Mouse (Mus musculus) cerebellum, adult 9-10 months (tissue): Measurements from ENCODE around the gene Ccdc9b.

Experiments used
- DNase-seq: peaks from one replicate; pipeline ENCODE4 v3.0.0; 2022

Ccdc9b gene

DNA sequence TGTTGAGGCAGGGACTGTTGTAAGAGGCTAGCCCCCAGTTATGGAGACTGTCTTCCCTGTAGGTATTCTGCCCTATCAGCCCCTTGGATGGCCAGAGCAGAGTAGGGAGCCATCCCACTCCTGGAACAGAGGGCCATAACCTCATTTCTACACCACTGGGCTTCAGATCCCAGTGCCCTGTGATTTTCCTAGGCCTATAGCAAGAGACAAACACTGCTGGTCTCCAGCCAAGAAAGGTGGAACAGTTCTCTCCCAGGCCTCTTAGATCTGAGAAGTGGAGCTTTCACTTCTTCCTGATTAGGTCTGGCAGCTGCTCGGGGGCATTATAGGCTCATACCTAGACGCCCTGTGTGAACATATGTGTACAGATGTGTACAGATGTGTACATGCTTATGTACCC is 13.8 kb upstream of the Ccdc9b start:
- peak; percentile 68 for DNase-seq

DNA sequence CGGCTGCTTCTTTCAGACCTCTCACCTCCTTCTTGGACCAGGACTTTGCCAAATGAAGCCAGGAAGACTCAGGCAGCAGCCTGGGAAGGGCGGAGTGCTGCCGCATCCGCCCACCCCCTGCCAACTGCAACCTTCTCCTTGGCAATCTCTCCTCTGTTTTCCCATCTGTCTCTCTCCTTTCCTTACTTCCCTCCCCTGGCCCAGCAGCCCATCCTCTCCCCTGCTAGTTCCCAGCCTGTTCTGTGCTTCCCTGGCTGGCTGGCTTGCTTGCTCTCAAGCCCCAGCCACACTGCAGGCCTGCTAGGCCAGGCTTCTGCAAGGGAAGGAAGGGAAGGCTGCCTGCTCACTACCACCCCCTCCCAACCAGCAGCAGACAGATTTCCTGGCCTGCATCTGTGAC is 13.4 kb upstream of the Ccdc9b start:
- peak; percentile 86 for DNase-seq

DNA sequence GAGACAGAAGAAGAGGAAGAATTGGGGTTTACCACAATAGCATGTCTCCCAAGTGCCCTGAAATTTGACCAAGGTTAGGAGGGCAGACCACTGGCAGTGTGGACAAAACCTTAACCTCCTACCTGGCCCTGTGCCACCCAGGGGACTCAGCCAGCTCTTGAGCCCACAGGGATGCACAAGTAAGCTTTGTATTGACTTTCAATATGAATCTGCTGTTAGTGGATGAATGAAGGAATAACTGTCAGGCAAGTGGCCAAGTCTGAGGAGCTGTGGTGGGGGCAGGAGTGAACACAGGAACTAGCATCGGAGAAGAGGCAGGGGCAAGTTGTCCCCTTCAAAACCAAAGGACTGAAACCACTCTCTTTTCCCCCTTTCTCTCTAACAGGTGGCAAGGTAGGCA is 12.9 kb upstream of the Ccdc9b start:
- peak; percentile 75 for DNase-seq

DNA sequence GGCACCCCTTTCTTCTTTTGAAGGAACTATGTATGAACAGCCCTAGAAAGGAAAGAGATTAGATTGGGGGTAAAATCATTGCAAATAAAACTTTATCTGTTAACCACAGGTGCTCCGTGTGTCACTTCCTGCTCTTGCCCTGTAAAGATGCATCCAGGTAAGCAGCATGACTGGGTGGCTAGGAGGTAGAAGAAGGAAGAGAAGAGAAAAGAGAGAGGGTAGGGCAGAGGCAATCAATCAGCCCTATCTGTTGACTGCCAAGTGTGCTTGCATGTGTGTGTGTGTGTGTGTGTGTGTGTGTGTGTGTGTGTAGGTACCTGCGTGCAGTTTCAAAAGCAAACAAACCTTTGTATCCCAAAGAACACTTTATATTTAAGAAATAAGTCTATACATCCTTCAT is 12.1 kb upstream of the Ccdc9b start:
- DNase-seq: no peak

DNA sequence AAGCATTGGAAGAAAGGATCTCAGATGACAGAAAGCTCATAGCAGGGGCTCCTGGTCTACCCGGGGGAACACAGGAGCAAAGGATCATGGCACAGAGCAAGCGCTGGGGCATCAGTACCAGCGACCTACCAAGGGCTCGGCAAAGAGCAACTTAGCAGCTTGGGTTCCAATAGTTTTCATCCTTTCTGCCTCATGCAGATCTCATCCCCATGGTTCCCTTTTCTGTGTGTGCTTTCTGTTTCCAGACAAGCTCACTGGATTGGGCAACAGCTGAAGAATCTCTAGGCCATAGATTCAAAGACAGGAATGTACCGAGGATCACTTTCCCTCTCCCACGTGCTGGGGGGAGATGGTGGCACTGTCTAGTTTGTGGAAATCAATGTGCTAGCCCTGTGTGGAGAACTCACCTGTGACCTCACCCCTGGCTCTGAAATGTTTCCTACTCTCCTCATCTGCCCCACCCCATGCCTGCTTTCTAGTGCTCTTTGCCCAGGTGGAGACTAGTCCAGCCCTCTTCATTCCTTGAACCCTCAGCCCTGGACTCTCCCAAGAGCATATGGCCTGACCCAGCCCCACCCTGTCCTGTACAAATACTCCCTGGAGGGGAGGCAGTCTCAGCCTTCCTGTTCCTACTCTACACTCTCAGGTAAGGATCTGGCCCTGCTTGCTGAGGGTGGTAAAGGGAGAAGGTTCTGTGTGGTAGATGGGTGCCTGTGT is 9.9 kb upstream of the Ccdc9b start, which contains the start of gene Phgr1:
TSS of gene Phgr1 (plus strand) at position 612 of the 717 bp plus-strand sequence.
- no peak for DNase-seq

DNA sequence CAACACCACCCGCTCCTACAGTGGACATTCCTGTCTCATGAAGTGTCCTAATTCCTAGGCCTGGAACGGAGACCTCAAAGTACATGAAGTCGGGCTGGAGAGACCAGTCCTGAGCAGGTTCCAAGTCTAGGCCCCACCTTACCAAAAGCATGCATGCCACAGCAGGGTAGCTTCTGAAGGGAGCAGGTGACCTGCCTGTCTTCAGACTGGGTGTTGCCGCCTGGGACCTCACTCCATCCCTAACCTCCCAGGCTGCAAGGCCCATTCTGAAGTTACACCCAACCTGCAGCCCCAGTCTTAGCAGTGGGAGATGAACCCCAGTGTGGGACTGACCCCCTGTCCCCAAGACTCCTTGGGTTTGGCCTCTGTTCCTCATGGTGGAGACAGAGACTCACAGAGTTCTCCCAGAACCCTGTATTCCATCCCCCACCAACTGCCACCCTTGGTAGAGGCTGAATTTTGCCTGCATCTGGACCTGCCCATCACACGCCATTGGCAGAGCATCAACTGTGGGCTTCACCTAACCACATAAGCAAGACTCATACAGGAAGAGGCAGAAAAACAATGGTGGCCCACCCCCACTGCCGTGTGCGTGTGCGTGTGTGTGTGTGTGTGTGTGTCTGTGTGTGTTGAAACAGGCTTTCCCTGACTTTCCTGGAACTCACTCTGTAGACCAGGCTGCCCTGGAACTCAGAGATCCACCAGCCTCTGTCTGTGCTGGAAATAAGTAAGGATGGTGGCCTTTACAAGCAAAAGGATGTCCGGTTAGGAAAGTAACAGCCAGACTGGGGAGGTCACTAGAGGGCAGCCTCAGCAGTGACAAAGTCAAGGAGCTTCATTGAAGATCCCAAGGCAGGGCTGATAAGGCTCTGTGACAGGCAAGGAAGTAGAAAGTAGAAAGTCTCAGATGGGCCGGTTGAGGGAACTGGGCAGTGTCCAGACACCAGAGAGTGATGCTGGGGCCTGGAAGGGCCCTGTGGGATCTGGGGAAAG is 3.9 kb upstream of the Ccdc9b start:
- DNase-seq: no peak

DNA sequence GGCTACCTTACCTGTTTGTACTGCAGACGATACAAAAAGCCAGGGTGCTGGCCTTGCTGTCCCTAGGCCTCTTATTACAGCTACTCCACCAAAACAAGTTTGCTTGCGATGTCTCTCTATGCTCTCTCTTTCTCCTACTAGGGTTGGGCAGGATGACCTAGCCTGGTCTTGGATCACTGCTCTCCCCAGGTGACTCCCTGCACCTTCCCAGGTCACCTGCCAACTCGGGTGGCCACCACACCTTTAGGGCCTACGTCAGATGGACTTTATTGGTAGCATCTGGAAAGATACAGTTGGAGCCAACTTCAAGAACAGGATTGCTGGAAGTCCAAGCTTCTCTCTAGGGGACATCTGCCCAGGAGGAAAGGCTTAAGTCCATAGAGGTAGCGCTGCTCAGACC is 2.4 kb upstream of the Ccdc9b start:
- DNase-seq: no peak

DNA sequence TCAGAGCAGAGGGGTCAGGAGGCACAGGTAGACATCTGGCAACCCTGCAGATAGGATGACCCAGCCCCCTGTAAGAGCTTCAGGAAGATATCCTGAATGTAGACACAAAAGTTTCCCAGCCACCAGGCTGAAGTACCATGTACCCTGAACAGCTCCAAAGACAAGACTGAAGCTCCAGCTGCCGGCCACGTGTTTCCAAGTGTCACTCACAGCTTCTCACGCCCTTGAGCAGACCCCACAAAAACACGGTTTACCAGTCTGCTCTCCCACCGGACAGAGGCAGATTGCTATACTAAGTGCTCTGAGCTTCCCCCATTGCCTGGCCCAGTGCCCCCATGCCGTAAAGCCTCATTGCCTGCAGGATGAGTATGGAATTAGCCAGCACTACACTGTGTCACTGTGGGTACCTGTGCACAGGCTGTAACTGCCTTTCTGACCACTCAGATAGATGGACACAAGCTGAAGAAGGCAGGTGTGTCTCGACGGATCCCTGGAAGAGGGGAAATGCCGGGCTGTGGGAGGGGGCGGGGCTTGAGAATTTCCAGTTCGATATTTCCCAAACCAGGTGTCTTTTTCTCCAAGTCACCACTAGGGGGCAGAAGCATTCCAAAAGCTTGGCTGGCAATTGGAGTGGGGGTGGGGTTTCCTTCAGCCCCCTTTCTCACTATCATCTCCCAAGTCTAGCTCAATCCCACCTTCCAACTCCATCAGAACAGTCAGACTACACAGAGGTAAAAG is 1.8 kb upstream of the Ccdc9b start:
- DNase-seq: peak; percentile 83

DNA sequence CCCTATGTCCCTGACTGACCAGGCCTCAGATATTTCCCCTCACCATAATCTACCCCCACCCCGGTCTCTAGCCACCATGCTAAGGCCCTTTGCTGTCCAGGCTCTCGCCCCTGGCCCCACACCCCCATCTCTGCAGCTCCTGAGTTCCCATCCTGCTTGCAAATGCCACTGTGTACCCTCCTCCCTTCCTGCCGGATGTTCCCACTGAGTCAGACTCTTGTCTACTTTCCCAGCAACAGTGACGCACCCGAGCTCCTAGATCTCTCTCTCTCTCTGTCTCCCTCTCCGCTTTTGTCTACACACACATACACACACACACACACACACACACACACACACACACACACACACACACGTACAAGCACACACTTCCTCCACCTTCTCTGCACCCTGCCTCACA is 1.0 kb upstream of the Ccdc9b start:
- no peak for DNase-seq

DNA sequence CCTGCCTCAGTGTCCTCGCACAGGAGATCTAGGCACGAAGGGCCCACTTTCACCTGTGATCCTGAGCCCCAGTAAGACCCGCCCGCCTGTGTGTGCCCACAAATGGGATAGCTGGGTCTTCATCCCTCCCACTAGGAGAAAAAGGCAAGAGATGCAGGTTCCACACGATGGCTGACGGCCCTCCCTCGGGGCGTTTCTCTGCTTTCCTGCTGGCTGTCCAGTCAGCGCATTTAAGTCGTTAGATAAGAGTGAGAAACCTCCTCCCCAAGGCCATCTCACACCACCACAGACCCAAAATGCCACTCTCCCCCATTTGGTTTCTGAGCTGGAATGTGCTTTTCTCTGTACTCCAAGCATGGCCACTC is 305 bp upstream of the Ccdc9b start:
- DNase-seq: no peak

DNA sequence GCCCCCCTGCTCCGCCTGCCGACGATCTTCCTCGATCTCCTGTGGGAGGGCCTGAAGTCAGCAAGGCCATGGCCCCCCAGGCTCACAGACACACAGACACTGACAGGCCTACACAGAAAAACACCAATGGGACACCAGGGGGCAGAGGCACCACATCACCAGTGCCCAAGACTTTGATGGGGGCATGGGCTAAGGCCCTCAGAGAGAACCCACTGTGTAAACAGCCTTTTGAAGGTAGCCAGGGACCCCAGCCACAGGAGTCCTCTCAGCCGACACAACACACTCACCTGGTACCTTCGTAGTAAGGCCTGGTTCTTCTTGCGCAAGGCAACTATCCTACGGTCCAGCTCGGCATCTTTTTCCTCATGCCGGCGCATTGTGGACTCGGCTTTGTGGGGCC is 1.1 kb downstream of the Ccdc9b start:
- no peak for DNase-seq

DNA sequence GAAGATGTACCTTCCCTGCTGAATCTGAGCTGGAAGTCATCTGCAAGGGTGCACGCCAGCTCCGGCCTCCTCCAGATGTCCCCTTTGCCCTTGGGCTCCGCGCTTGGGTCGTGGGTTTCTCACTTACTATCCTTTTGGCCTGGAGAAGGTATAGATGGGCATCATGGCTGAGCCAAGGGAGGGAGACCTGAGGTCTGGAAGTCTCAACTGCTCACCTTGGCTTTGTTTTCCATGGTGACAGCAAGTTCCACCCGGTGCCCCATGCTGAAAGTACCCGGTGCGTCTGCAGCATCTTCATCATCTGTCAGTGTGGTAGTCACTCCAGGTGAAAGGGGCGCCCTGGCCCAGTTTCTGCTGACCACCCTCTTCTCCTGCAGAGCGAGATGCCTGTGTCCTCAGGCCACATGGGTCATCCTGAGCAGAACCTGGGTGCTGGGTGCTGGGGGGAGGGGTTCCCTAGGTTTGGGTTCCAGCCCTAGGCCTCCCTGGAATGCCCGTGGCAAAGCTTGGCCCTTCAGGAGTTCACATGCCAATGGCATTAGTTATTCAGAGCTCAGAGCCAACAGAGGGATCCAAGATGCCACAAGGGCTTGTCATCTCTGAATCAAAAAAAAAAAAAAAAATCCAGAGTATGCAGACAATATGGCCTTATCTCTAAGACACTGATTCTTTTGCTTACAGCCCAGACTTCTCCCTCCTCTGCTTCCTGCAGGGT is 2.0 kb downstream of the Ccdc9b start:
- DNase-seq: no peak

DNA sequence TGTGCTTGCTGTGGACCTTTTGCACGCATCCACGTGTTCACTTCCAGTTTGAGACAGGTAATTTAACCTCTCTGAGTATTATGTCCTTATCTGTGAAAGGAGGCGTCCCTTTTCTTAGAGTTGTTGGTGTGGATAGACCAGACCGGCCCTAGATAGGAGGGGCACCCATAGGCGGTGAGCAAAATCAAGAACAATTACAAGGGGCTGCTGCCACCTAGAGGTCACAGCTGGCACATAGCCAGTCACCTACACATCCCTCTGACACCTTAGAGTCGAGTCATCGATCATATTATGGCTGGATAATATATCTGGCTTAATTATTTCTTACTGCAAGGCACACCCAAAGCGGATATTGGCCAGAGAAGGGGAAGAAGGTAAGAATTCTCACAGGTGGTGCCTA is 2.6 kb downstream of the Ccdc9b start:
- DNase-seq: no peak

DNA sequence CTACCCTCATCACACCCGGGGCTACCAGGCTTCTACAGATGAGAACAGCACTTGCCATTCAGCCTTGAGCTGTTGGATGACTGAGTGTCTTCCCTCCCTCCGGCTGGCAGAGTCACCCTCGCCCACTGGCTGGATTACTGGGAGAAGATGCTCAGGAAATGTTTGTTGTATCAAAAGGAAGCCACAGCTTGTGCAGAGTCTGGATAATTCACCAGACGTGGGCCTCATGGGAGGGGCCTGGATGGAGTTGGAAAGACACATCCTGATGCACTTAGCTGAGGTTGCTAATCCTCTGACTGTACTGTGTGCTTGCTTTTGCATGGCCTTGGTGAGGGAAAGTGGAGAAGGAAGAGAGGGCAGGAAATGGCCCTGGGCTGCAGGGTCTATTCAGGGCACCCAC is 6.4 kb downstream of the Ccdc9b start:
- DNase-seq: peak; percentile 8

DNA sequence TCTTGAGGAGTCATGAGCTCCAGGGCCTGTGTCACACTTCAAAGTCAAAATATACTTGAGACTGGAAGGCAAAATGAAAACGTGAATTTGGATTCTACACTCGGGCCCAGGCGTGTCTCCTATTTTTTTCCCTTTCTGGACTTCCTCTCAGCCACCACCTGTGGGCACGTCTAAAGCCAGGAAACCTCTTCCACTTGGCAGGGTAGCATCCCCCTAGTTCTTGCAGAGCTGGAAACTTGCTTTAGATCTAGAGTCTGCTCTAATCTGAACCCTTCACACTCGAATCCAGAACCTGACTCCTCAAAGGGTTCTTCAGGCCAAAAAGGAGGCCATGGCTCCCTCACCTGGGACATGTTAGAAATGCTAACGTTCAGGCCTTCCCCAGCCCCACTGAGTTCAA is 7.1 kb downstream of the Ccdc9b start:
- peak; percentile 18 for DNase-seq

DNA sequence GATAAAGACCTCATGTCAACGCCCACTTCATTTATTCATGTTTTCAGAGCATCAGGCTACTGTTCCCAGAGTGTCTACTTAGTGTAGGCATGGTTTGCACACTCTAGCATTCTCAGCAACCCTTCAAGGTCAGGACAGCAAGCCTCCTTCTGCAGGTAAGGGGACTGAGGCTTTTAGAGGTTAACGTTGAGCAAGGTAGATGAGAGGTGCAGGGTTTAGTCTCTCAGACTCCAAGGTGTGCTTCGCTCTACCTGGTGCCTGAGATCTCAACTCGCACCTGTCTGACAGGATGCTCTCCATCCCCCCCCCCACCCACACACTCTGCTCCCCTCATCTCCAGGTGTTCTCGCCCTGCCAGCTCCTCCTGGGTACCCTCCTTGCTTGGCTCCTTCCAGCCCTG is 8.3 kb downstream of the Ccdc9b start:
- peak; percentile 7 for DNase-seq

DNA sequence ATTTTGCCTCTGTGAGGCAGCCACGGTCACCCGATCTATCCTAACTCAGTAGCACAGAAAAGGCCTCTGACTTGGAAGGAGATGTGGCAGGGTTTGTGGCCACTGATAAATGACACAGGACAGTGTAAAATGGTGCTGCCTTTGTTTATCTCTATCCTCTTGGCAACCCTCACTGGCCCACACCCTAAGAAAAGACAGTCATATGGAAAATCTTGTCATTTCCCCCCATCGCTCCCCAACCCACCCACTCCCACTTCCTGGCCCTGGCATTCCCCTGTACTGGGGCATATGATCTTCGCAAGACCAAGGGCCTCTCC is 9.7 kb downstream of the Ccdc9b start:
- DNase-seq: no peak

DNA sequence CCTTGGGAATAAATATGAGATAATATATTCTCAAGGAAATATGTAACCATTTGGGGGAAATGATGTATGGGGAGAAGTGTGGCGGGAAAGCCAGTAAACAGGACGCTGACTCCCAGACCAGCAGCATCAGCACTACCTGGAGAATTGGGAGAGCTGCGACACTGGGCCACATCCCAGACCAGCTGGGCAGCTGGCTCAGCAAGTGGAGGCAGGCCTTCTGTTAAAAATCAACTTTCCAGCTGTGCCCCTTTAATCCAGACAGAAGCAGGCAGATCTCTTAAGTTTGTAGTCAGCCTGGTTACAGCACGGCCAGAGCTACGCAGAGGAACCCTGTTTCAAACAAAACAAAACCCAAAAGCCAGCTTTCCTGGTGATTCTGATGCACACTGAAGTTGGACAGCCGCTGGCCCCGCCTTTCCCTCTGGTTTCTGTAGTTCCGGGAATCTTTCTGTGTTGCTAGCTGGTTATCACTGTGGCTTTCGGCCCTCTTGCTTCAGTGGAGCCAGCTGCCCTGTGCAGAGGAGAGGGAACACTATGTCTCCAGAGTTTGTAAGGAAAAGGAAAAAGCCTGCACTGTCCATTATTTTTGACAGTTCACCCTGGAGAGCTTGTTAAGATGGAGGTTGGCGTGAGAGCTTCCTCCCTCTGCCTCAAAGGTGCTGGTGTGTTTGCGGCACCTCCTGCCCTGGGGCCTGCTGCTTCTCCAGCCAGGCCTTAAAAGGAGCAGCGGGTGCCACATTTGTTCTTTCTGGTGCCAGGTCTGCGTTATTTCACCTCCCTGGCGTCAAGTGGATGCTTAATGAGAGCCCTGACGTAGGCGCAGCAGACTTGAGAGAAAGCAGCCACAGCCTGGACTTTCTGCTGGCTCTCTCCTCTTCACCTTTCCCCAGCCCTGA is 10.3 kb downstream of the Ccdc9b start:
- DNase-seq: peak; percentile 22

DNA sequence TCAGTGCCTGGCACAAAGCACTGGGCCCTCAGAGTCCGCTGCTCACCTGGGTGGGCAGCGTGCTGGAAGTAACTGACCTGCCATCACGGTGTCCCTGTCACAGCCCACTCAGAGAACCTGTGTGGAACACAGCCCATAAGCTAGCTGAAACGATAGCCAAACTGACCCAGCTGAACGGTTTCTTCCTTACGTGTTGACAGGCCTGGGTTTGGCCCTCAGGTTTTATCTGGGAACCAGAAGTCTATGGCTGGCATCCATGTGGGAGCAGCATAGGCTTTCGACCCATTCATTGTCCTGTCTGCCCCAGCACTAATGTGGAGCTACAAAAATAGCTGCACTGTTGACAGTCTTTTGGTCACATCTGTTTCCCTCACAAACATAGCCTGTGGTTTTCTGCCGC is 12.0 kb downstream of the Ccdc9b start:
- no peak for DNase-seq

DNA sequence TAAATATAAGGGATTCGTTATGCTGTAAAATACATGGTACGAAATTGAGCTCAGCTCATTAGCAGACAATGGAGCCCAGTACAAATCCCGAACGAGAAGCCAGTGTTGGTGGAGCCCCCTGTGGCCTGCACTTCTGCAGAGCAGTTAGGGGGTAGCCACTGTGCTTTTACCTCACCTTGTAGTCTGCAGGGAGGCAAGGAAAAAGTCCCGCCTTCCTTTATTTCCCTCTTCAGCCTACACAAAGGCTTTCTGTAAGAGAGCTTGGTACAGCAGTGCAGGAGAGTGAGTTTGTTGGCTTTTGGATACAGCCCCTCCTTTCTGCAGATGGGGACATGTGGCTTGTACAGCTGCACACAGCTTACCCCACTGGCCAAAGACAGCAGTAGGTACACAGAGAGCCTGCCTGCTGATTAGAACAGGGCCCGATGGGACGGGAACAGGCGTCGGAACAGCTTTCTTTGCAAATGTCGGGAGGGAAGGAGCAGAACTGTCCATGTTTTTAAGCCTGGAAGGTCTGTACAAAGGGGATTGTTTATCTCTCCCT is 13.0 kb downstream of the Ccdc9b start:
- DNase-seq: no peak

DNA sequence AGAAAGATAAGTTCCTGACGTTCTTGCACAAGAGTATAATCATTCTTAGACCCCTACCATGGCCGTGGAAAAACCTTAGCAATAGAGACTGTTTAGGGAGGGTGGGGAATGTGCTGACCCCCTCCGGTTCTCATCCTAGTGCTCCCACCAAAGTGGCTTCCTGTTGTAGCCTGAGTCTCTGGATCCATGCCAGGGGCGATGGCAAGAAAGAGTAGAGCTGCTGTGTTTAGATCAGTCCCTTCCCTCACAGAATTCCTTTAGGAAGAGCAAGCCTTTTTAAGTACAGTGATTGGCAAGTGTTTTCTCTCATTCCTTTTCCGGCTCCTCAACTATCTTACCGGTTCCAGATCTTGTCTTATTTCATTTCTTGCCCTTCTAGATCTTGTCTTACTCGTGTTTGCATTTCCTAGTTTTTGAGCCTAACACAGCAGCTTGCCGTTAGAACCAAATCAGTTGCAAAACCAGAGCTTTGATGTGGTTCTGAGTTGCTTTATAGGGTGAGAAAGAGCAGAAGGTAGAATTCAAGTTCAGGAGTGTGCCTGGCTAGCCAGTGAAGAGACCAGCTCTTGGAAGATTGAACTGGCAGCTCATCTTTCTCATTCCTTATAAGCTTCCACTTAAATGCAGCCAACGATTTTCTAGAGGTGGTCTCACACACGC is 15.0 kb downstream of the Ccdc9b start:
- peak; percentile 64 for DNase-seq
